Mouse (Mus musculus) olfactory bulb, adult 2 months (tissue): ENCODE data around the gene Zbtb24. TPM values are rescaled to one million over a fixed set of nuclear protein-coding genes. Genes with fewer than 3 reads are reported as not detected.

Source experiments
- H3K27ac ChIP-seq: fragments of 200-500 bp; 2 replicates; pipeline ENCODE4 v1.5.1; 2012; ENCODE audit warnings: low read depth, low read length; ENCODE audit not compliant: insufficient read depth
- H3K4me1 ChIP-seq: fragments of 200-500 bp; 2 replicates; pipeline ENCODE4 v1.6.1; 2012; ENCODE audit warnings: low read length; ENCODE audit not compliant: control insufficient read depth, insufficient read depth
- H3K4me3 ChIP-seq: fragments of 200-500 bp; 2 replicates; pipeline ENCODE4 v1.5.1; 2012; ENCODE audit warnings: mild to moderate bottlenecking, low read depth, low read length, moderate library complexity; ENCODE audit not compliant: insufficient read depth
- CTCF ChIP-seq: fragments of 200-500 bp; IDR thresholded peaks from 2 replicates; pipeline ENCODE4 v1.5.1; 2012; ENCODE audit warnings: low read depth, mild to moderate bottlenecking, low read length, moderate library complexity; ENCODE audit not compliant: insufficient read depth
- POLR2A ChIP-seq: fragments of 200-500 bp; IDR thresholded peaks from 2 replicates; pipeline ENCODE4 v1.6.1; 2012; ENCODE audit warnings: mild to moderate bottlenecking, low read depth, low read length, moderate library complexity; ENCODE audit not compliant: insufficient read depth
- WGBS: fragments of 180-500 bp; shearing (Covaris S2); methylation state at CpG from one replicate; pipeline ENCODE4 v1.1.7; 2018; 5-methylcytosine and 5-hydroxymethylcytosine counted together
- polyA plus RNA-seq: library from polyadenylated mRNA; stranded (reverse); fragments of >200 nt; gene quantifications from 2 replicates; pipeline ENCODE4 v1.2.4, GENCODE M21; 2012; ENCODE audit warnings: low replicate concordance; ENCODE audit not compliant: missing spikeins, insufficient read depth, insufficient read length

Zbtb24 gene
- polyA plus RNA-seq, 1 experiment, result not detected

DNA sequence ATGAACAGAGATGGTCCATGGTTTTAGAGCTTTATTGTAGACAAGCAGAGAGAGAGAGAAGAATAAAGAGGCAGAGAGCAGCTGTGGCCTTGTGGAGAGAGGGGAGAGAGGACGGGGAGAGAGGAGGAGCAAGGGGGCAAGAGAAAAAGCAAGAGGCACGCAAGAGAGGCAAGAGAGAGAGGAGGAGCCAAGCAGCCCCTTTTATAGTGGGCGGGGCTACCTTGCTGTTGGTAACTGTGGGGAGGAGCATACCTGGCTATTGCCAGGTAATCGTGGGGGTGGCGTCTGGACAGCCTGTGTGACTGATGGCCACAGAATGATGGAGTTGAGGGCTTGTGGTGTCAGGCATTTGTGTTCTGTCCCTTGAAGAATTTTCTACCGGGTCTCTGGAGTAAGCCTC is 23.8 kb upstream of the Zbtb24 start:
- WGBS, result 69% methylated on average over 6 of the region's 6 CpGs
- H3K4me3 ChIP-seq, result no peak overlapping the region
- no peak for TF ChIP-seq POLR2A
- no peak for TF ChIP-seq CTCF
- no peaks in the 10 kb centered on the region for H3K4me1 ChIP-seq
- H3K27ac ChIP-seq, result no peak overlapping the region

DNA sequence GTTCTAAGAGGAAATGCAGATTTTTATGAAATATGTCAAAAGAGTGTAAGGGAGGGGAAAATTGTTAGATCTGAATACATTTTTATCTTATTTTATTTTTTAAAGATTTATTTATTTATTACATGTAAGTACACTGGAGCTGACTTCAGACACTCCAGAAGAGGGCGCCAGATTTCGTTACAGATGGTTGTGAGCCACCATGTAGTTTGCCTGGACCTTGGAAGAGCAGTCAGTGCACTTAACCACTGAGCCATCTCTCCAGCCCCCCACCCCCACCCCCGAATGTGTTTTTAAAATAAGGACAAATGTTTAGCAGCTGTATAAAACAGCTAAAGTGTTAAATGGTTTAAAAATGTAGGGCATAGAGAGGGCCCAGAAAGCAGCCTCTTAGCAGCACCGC is 15.6 kb upstream of the Zbtb24 start:
- TF ChIP-seq CTCF (no peak), POLR2A (no peak)
- no peak overlapping the region for H3K27ac ChIP-seq
- WGBS, result 32% methylated on average over 4 of the region's 4 CpGs
- H3K4me1 ChIP-seq, result no peaks in the 10 kb centered on the region
- no peak overlapping the region for H3K4me3 ChIP-seq

DNA sequence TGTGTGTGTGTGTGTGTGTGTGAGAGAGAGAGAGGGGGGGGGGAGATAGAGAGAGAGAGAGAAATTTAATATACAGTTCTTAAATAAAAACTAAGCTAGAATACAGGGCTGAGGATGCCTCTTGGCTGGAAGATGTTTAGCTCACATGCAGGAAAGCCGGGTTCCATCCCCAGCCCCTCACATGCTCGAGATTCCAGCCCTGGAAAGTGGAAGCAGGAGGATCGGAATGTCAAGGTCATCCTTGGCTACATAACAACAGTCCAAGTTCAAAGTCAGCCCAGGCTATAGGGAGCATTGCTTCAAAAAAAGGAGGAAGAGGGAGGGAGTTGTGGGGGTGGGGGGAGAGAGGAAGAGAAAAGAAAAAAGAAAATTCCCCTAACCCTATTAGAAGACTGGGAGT is 15.0 kb upstream of the Zbtb24 start:
- TF ChIP-seq POLR2A, result no peak
- TF ChIP-seq CTCF, result no peak
- Histone ChIP-seq H3K4me3 (no peak overlapping the region), H3K4me1 (no peaks in the 10 kb centered on the region), H3K27ac (no peak overlapping the region)
- 62% methylated on average over 3 of the region's 3 CpGs for WGBS

DNA sequence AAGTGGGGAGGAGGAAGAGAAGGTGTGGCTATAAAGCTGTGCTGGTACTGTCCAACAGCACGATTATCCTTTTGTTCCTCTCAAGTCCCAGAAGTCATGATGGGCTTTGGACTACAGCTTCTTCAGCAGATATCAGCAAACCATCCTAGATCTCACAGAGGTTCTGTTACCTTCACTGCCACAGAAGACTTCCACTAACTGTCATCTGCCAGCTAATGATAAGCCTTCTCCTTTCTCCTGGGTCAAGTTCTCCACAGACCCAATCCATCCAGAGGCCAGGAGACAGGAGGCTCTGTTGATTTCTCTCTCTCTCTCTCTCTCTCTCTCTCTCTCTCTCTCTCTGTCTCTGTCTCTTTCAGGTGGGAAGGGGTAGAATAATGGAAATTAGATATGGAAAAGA is 2.0 kb upstream of the Zbtb24 start:
- WGBS, result 78% methylated on average over 1 of the region's 1 CpGs
- Histone ChIP-seq H3K4me3 (no peak overlapping the region), H3K4me1 (peaks cover 8% of the 10 kb centered on the region), H3K27ac (no peak overlapping the region)
- no peak for TF ChIP-seq CTCF
- no peak for TF ChIP-seq POLR2A

DNA sequence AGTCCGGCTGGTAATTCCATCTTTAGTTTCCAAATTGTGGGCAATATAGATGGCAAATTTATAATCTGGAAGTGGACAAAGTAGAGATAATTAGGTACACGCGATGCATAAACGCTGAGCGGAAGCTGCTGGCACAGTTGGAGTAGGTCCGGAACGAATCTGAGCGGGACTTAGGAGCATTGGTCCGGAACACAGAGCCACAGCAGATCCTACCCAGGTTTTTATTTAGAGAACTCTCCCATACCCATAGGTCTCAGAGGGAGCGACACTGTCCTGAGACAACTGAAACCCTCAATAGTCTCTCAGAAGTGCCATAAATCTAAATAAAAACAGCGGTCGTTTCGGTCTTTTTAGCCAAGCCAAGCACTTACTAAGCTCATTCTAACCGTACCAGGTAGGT is 499 bp upstream of the Zbtb24 start:
- H3K4me1 ChIP-seq, result peaks cover 14% of the 10 kb centered on the region
- H3K27ac ChIP-seq, result peak overlapping the region; percentile 18; the same call in 1 of the 2 replicates
- TF ChIP-seq POLR2A (no peak), CTCF (no peak)
- H3K4me3 ChIP-seq, result peak overlapping the region; percentile 33
- WGBS, result 9% methylated on average over 14 of the region's 14 CpGs

DNA sequence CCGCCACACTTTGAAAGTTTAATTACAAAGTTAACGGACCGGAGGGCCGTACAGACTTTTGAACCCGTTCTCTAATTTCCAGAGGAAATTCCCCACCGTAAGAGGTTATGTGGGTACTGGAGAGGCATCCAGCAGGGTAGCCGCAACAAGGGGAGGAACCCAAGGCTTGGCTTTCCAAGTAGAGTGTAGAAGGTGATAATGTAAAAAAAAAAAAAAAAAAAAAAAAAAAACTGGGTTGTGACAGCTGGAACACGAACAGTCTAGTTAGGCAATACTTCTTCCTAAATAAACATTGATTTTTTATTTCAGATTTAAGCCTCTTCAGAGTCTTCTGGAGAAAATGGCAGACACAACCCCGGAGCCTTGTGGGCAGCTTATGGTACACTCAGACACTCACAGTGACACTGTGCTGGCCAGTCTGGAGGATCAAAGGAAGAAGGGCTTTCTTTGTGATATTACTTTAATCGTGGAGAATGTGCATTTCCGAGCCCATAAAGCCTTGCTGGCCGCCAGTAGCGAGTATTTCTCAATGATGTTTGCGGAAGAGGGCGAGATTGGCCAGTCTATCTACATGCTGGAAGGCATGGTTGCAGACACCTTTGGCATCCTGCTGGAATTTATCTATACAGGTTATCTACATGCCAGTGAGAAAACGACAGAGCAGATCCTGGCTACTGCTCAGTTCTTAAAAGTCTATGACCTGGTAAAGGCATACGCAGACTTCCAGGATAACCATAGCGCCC is 768 bp downstream of the Zbtb24 start:
- no peak for TF ChIP-seq POLR2A
- no peak for TF ChIP-seq CTCF
- H3K27ac ChIP-seq, result no peak overlapping the region
- peaks cover 14% of the 10 kb centered on the region for H3K4me1 ChIP-seq
- peak overlapping the region; percentile 79 for H3K4me3 ChIP-seq
- 50% methylated on average over 18 of the region's 18 CpGs for WGBS

DNA sequence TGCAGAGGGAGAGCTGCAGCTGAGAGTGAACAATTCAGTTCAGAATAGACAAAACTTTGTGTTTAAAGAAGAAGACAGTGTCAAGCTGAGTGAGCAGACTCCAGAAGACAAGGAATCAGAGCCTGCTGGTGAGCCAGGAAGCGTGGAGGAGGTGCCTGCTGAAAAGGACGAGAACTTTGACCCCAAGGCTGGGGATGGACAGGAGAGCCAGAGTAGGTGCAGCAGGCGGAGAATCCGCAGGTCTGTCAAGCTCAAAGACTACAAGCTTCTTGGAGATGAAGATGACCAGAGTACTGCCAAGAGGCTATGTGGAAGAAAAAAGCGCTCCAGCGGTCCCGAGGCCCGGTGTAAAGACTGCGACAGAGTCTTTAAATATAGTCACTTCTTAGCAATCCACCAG is 1.5 kb downstream of the Zbtb24 start:
- no peak overlapping the region for H3K27ac ChIP-seq
- H3K4me1 ChIP-seq, result peaks cover 14% of the 10 kb centered on the region
- 96% methylated on average over 9 of the region's 9 CpGs for WGBS
- TF ChIP-seq CTCF, result no peak
- H3K4me3 ChIP-seq, result no peak overlapping the region

DNA sequence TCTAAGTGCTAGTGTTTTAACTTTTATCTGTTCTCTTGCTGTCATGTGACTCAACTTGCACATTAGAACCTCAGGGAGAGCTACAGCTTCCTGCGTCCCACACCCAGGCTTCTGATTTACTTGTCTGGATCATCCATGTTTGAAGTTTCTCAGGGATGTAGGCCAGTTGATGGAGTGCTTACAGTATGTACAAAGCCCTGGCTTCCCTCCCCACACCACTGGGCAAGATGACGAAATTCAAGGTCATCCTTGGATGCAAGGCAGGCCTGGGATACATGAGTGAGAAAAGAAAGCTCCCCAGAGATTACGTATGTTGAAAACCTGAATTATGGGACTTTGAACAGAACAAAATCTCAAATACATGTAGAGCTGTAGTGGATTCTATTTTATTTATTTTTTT is 2.6 kb downstream of the Zbtb24 start:
- Histone ChIP-seq H3K27ac (no peak overlapping the region), H3K4me3 (no peak overlapping the region), H3K4me1 (peaks cover 14% of the 10 kb centered on the region)
- WGBS, result 96% methylated on average over 3 of the region's 3 CpGs
- no peak for TF ChIP-seq POLR2A
- TF ChIP-seq CTCF, result no peak

DNA sequence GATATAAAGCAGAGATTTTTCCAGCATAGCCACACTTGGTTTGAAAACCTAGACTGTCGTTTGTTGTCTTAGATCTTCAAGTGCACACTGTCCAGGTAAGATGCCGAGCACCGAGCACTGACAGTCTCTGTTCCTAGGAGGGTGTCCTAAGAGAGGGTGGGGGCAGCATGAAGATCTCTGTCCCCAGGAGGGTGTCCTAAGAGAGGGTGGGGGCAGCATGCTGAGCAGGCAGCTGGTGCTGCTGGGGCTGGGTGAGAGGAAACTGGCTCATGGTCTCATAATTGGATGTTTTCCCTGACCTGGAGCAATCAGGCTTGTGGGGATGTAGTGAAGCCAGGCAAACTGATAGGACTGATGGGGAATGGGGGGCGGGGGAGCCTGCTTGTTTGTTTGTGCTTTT is 9.8 kb downstream of the Zbtb24 start:
- no peak overlapping the region for H3K27ac ChIP-seq
- WGBS, result 89% methylated on average over 4 of the region's 4 CpGs
- H3K4me1 ChIP-seq, result peaks cover 11% of the 10 kb centered on the region
- TF ChIP-seq POLR2A, result no peak
- no peak for TF ChIP-seq CTCF
- H3K4me3 ChIP-seq, result no peak overlapping the region

DNA sequence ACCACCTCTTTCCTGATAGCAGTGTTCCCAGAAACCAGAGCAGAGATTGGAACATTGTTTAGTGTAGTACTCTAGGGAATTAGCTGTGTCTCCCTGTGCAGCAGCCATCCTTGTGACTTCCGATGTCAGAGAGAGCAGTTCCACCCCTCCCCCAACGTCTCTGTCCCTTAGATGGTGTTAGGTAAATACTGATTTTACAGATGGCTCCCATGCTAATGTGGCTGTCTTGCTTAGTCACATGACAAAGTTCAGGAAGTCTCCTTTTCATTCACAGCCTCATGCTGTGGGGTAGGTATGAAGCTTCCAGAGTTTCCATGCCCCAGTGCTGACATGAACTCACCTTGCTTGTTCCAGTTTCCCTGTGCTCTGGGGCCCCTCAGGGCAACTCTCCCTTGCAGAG is 10.3 kb downstream of the Zbtb24 start:
- peaks cover 11% of the 10 kb centered on the region for H3K4me1 ChIP-seq
- WGBS, result 40% methylated on average over 2 of the region's 2 CpGs
- no peak overlapping the region for H3K27ac ChIP-seq
- no peak overlapping the region for H3K4me3 ChIP-seq
- TF ChIP-seq POLR2A (no peak), CTCF (no peak)
